Mouse (Mus musculus) right cerebral cortex, postnatal 25 days (tissue): Measurements from ENCODE around the gene P3h1.

ENCODE experiments used
- DNase-seq: peaks from one replicate; pipeline ENCODE4 v3.0.0; 2022

P3h1 gene

DNA sequence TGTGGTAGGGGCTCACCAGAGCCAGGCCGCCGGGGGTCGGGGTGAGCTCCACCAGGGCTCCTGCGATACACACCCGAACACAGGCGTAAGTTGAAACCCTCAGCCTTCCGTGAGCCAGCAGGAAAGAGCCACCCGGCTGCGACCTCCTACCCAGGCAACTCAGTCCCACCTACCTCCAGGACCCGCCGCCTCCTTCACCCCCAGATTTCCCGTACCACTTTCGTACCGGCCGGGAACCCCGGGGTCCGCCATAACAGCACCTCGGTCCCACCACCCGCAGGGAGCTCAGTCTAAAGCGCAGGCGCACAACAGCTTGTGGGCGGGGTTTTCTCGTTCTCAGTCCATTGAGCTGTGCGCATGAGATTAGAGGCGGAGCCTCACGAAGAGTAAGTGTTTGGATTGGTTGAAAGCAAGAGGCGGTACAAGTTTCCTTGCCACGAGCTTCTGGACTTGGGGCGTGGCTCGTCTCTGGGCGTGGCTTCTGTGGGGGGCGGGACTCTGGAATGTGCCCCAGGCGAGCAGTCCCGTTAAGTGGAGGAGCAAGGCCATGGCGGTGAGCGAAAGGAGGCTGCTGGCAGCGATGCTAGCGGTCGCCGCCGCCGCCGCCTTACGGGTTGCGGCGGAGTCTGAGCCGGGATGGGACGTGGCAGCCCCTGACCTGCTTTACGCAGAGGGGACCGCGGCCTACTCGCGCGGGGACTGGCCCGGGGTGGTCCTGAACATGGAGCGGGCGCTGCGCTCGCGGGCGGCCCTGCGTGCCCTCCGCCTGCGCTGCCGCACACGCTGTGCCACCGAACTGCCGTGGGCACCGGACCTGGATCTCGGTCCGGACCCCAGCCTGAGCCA lies at the start of gene P3h1, which contains the start of gene AU022252:
TSS of gene P3h1 (plus strand) at position 506 of the 846 bp plus-strand sequence.
TSS of gene AU022252 (minus strand) at position 303 of the 846 bp plus-strand sequence.
- DNase-seq, result peak; percentile 97

GRCm38 (mm10) chr4:119183525-119183924 lies 49.2 kb upstream of the P3h1 start:
- DNase-seq, result no peak

DNA sequence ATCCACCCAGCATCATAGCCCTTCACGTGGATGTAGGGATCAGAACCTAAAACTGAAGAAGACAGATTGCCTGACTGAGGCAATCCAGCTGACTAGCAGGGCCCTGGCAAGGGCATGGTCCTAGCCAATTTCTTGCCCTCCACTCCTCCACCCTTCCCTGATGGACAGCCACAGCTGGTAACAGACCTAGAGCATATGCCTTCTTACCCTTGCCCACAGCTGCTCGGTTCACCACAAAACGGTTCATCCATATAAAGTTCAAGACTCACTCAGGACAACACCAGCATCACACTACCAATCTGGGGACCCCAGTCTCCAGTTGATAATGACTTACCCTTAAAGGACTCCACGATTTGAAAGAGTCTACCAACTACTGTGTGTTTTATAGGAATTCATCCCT lies 46.9 kb upstream of the P3h1 start:
- DNase-seq, result no peak

- DNase-seq, result no peak
Measured at GRCm38 (mm10) chr4:119188060-119188785, 44.5 kb upstream of the P3h1 start.

GRCm38 (mm10) chr4:119189392-119189791 lies 43.3 kb upstream of the P3h1 start:
- DNase-seq, result no peak

DNA sequence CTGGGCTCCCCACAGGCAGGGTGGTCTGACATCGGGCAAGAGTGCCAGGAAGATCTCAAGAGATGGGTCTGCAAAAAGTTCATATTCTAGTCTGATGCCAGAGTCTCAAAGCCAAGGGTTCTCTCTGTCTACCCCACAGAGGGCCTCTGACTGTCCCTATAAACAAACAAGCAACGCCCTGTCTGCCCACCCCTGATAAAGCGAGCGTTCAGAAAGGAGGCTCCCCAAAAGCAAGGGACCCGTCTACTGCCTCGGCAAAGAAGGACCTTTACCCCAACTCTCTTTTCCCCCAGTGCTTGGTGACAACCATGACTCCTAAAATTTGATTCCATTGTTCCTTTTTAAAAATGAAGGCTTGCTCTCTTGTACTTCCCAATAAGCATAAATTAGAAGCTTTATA lies 42.9 kb upstream of the P3h1 start, which contains the start of gene Ermap:
TSS of gene Ermap (minus strand) at position 148 of the 400 bp plus-strand sequence.
- no peak for DNase-seq

GRCm38 (mm10) chr4:119190618-119191017 lies 42.1 kb upstream of the P3h1 start:
- no peak for DNase-seq

- DNase-seq, result no peak
Measured at GRCm38 (mm10) chr4:119191273-119191672, 41.4 kb upstream of the P3h1 start.

- no peak for DNase-seq
Measured at GRCm38 (mm10) chr4:119192757-119193156, 40.0 kb upstream of the P3h1 start.

GRCm38 (mm10) chr4:119194909-119195581 lies 37.7 kb upstream of the P3h1 start, which contains the start of gene Svbp:
Svbp (plus strand) TSS chr4:119195306.
- DNase-seq, result peak; percentile 88

DNA sequence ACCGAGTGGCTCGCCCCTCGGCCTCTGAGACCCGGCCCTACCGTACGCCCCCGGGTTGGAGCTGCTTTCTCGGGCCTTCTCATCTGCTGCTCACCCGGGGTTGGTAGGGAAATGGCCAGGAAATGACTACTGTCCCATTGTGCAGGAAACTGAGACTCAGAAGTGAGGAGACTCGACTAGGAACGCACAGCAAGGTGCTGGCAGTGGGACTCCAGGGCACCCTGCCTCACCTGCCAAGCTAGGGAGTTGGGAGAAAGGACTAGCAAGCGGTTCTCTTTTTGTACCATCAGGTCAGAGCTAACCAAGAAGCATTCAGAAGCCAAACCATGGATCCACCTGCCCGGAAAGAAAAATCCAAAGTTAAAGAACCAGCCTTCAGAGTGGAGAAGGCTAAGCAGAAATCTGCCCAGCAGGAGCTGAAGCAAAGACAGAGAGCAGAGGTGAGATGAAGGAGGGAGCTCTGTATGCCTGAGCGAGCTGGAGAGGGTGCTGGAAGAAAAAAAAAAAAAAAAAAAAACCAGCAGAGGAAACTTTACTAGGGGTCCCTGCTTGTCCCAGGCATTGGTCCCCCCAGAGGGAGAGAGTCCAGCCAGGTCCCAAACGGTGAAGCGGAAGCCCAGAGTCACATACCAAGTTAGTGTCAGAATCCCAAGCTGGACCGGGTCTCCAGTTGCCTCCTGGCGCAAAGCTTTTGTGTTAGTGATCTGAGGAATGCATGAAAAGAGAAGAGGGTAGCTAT lies 37.0 kb upstream of the P3h1 start:
- no peak for DNase-seq

DNA sequence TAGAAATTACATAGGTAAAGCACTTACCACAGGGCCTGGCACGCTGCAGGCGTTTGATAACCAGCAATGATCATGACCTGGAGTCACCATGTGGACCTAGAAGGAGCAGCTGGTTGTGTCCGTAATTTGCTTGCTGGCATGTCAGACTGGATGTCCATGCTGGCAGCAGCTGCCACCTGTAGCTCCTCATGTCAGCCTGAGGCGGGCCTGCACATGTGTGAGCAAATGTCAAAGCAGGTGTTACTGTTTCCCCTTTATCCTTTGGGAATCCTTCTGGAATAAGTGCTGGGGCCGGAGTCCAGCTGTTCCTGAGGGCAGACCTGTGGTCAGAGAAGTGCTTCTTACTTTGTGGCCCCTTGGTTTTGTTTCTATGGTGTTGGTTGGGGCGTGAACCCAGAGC lies 34.6 kb upstream of the P3h1 start:
- DNase-seq, result no peak

GRCm38 (mm10) chr4:119204672-119205071 lies 28.0 kb upstream of the P3h1 start:
- peak; percentile 51 for DNase-seq

DNA sequence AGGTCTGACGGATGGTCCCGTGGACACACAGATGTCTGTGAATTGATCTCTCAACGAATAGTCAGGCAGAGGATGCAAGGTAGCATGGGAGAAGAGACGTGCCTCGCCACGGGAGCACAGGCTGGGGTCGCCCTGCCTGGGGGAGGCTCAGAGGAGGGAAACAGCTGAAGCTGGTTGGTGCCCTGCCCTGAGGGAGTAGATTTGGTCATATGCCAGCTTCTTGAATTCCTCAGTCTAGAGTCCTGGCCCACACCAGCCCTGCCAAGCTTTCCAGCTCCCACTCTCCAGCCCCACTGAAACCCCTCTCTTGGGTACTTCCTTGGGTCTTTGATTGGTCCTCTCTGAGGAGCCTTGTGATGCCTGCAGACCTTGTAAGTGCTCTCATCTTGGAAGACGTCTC lies 16.0 kb upstream of the P3h1 start:
- DNase-seq, result no peak

DNA sequence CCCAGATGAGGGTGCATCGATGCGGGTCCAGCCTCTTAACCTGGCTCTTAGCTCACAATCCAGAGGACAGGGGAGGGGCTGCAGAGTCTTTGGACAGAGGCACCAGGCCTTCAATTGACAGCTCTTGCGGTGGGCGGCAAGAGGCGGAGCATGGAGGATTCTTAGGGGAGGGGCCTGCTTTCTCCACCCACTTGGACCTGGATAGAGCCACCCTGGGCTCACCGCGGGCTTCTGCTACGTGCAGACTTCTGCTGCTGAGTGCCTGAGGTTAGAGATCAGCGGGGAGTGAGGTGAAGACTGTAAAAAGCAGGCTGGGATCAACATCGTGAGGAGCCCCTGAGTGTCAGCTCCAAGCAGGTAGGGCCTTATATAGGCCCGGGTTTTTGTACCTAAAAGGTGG lies 14.5 kb upstream of the P3h1 start, which contains the start of gene Tmem269:
TSS of gene Tmem269 (minus strand) at position 49 of the 400 bp plus-strand sequence.
- DNase-seq, result no peak

- no peak for DNase-seq
Measured at GRCm38 (mm10) chr4:119223696-119224095, 9.0 kb upstream of the P3h1 start.

GRCm38 (mm10) chr4:119224534-119224933 lies 8.2 kb upstream of the P3h1 start:
- no peak for DNase-seq

DNA sequence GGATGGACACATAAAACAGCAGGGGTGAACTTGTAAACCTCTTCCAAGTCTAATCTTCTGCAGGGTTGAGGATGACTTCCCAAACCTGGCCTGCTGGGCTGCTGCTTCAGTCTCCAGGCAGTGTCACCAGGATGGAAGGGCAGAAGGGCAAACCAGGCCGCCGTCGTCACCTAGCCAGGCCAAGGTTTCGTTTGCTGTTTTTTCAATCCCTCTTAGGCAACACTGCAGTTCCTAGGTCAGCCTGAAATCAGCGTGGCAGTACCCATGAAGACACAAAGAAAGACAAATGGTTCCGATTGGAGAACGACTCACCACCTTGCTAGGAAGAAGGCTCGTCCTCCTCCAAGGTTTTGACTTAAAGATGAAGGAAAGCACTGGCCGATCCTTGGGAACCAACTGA lies 7.0 kb upstream of the P3h1 start:
- no peak for DNase-seq

- no peak for DNase-seq
Measured at GRCm38 (mm10) chr4:119226751-119227150, 6.0 kb upstream of the P3h1 start.

DNA sequence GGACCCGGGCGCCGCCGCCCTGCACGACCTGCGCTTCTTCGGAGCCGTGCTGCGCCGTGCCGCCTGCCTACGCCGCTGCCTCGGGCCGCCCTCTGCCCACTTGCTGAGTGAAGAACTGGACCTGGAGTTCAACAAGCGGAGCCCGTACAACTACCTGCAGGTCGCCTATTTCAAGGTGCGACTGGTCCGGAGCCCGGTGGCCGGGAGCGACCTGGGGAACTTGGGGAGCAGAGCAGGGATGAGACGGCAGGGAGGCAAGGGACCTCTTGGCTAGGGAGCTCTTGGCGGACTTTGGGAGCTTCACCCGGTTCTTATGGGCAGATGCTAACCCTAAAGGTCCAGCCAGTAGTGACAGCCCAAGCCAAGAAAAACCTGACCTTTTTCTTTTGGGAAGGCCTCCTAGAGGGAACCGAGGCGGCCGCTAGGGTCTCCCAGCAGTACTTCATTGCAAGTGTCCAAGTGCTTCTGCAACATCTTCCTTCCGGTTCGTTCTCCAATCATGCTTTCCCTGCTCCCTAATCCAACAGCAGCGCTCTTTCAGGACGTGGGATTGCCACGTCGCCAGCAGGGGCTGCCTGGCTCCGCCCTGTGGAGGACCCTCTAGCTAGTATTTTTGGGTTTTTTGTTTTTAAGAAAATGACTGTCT lies 664 bp downstream of the P3h1 start:
- DNase-seq, result peak; percentile 53

GRCm38 (mm10) chr4:119234348-119234747 lies 1.6 kb downstream of the P3h1 start:
- no peak for DNase-seq

DNA sequence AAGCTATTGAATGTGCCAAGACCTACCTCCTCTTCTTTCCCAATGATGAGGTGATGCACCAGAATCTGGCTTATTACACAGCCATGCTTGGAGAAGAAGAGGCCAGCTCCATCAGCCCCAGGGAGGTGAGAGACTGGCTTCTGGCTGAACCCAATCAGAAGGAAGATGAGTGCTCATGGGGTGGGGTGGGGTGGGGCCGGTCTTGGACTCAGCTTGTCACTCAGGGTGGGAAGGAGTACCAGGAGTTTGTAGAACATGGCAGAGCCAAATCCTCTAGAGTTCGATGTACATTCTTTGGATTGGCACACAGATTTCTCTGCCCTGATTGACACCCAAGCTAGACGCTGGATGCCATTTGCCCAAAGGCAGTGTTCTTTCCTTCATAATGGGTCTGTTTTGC lies 5.9 kb downstream of the P3h1 start:
- no peak for DNase-seq
